Mouse (Mus musculus): ENCODE measurements around the gene Lag3. TPM values are rescaled to one million over a fixed set of nuclear protein-coding genes. Genes with fewer than 3 reads are reported as not detected.

Gene Lag3
- polyA plus RNA-seq, 1 experiment: 1.4 TPM

GRCm38 (mm10) chr6:124921539-124921938 lies 10.0 kb upstream of the Lag3 start:
- peaks cover 17% of the 10 kb centered on the region for H3K4me1 ChIP-seq (ENCODE audit: control insufficient read depth, insufficient read depth, low read length)
- WGBS: 41% methylated on average over 4 of the region's 4 CpGs
- no peak overlapping the region for H3K4me3 ChIP-seq (replicated peaks; ENCODE audit: extremely low read depth, low read depth, low read length)
- no peak for TF ChIP-seq POLR2A (IDR thresholded peaks at IDR 0.05; ENCODE audit: borderline replicate concordance, extremely low read depth, low read depth, low read length)
- no peak for TF ChIP-seq CTCF (IDR thresholded peaks at IDR 0.05; ENCODE audit: insufficient read depth, low read length)
- no peak for DNase-seq

- no peak overlapping the region for H3K4me3 ChIP-seq (replicated peaks; ENCODE audit: extremely low read depth, low read depth, low read length)
- no peak for DNase-seq
- TF ChIP-seq POLR2A (IDR thresholded peaks at IDR 0.05; ENCODE audit: borderline replicate concordance, extremely low read depth, low read depth, low read length) (no peak), CTCF (IDR thresholded peaks at IDR 0.05; ENCODE audit: insufficient read depth, low read length) (no peak)
- peaks cover 22% of the 10 kb centered on the region for H3K4me1 ChIP-seq (ENCODE audit: control insufficient read depth, insufficient read depth, low read length)
- WGBS: 28% methylated on average over 9 of the region's 9 CpGs
Observed at GRCm38 (mm10) chr6:124920318-124921085, 9.0 kb upstream of the Lag3 start.

DNA sequence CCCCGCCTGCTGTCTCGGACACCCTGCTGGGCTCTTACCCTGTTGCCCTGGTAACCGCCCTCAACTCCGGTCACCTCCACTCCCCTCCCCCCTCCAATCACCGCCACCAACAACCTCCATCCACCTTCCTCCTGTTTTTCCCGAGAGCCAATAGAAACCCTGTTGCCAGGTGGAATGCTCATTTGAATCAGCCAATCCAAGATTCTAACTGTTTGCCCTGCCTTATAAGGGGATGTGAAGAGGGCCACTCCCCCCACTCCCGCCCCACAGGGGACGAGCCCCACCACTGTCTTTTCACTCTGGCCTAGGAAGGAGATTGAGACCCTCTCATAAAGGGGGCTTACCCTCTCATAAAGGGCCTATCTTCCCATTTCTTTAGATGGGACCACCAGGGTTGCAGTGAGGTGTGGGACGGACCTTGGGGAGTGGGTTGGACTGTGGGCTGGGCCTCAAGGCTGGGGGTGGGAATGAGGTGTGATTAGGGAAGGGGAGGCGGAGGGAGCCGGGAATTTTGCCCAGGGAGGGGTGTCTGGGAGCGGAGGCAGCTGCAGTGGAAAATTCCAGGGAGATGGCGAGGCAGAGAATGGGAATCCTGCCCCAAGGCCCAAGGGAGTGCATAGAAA lies 8.3 kb upstream of the Lag3 start, which contains the start of gene Ptms:
TSS of gene Ptms (minus strand) at position 409 of the 623 bp plus-strand sequence.
- peak within 1 kb of the TSS; percentile 91 for H3K4me3 ChIP-seq (replicated peaks; ENCODE audit: extremely low read depth, low read depth, low read length)
- H3K4me1 ChIP-seq (ENCODE audit: control insufficient read depth, insufficient read depth, low read length): peaks cover 19% of the 10 kb centered on the region
- TF ChIP-seq POLR2A (IDR thresholded peaks at IDR 0.05; ENCODE audit: borderline replicate concordance, extremely low read depth, low read depth, low read length) (peak; percentile 43; the same call in 1 of the 2 replicates), CTCF (IDR thresholded peaks at IDR 0.05; ENCODE audit: insufficient read depth, low read length) (no peak)
- WGBS: 7% methylated on average over 13 of the region's 13 CpGs
- DNase-seq: peak; percentile 91

GRCm38 (mm10) chr6:124918890-124919627 lies 7.6 kb upstream of the Lag3 start:
- WGBS: 20% methylated on average over 14 of the region's 14 CpGs
- Histone ChIP-seq H3K4me1 (ENCODE audit: control insufficient read depth, insufficient read depth, low read length) (peaks cover 19% of the 10 kb centered on the region), H3K4me3 (replicated peaks; ENCODE audit: extremely low read depth, low read depth, low read length) (peak overlapping the region; percentile 51)
- TF ChIP-seq CTCF (IDR thresholded peaks at IDR 0.05; ENCODE audit: insufficient read depth, low read length) (no peak), POLR2A (IDR thresholded peaks at IDR 0.05; ENCODE audit: borderline replicate concordance, extremely low read depth, low read depth, low read length) (no peak)
- no peak for DNase-seq

GRCm38 (mm10) chr6:124918331-124918690 lies 6.8 kb upstream of the Lag3 start:
- WGBS: 11% methylated on average over 7 of the region's 7 CpGs

GRCm38 (mm10) chr6:124917518-124918330 lies 6.2 kb upstream of the Lag3 start:
- no peak for TF ChIP-seq CTCF (IDR thresholded peaks at IDR 0.05; ENCODE audit: insufficient read depth, low read length)
- TF ChIP-seq POLR2A (IDR thresholded peaks at IDR 0.05; ENCODE audit: borderline replicate concordance, extremely low read depth, low read depth, low read length): peak; percentile 73; the same call in 1 of the 2 replicates
- DNase-seq: peak; percentile 93
- H3K4me1 ChIP-seq (ENCODE audit: control insufficient read depth, insufficient read depth, low read length): peaks cover 19% of the 10 kb centered on the region
- peak overlapping the region; percentile 79 for H3K4me3 ChIP-seq (replicated peaks; ENCODE audit: extremely low read depth, low read depth, low read length)
- WGBS: 1% methylated on average over 58 of the region's 89 CpGs

More at GRCm38 (mm10) chr6:124918331-124918690, 6.8 kb upstream of the Lag3 start:
- no peak for DNase-seq
- TF ChIP-seq POLR2A (IDR thresholded peaks at IDR 0.05; ENCODE audit: borderline replicate concordance, extremely low read depth, low read depth, low read length) (no peak), CTCF (IDR thresholded peaks at IDR 0.05; ENCODE audit: insufficient read depth, low read length) (no peak)
- Histone ChIP-seq H3K4me3 (replicated peaks; ENCODE audit: extremely low read depth, low read depth, low read length) (peak overlapping the region; percentile 79), H3K4me1 (ENCODE audit: control insufficient read depth, insufficient read depth, low read length) (peaks cover 19% of the 10 kb centered on the region)

- Histone ChIP-seq H3K4me1 (ENCODE audit: control insufficient read depth, insufficient read depth, low read length) (peaks cover 19% of the 10 kb centered on the region), H3K4me3 (replicated peaks; ENCODE audit: extremely low read depth, low read depth, low read length) (peak overlapping the region; percentile 79)
- peak; percentile 92 for DNase-seq
- 1% methylated on average over 52 of the region's 67 CpGs for WGBS
- TF ChIP-seq CTCF (IDR thresholded peaks at IDR 0.05; ENCODE audit: insufficient read depth, low read length): peak; percentile 27; the same call in 1 of the 2 replicates
- TF ChIP-seq POLR2A (IDR thresholded peaks at IDR 0.05; ENCODE audit: borderline replicate concordance, extremely low read depth, low read depth, low read length): 0 out of 2 replicates have a peak, but pooled peaks have one; percentile 21
Observed at GRCm38 (mm10) chr6:124916695-124917517, 5.4 kb upstream of the Lag3 start.
